Mouse (Mus musculus) thymus, adult 2 months (tissue): ENCODE data around the gene Gsdma. TPM values are rescaled to one million over a fixed set of nuclear protein-coding genes. Genes with fewer than 3 reads are reported as not detected.
A peak's percentile ranks its signal among the peaks of the same experiment; 100 is the strongest.
"Not testable (repeated sequence)": the region's sequence is repeated elsewhere in the genome, so short reads cannot be mapped to it uniquely, and the experiment has no call there.

ENCODE experiments used
- DNase-seq: peaks from one replicate; pipeline ENCODE4 v3.0.0; 2021
- H3K27ac ChIP-seq: fragments of 200-500 bp; 2 replicates; pipeline ENCODE4 v1.5.1; 2012; ENCODE audit warnings: low read length, control low read depth; ENCODE audit not compliant: control insufficient read depth, insufficient read depth
- H3K27me3 ChIP-seq: fragments of 200-500 bp; 2 replicates; pipeline ENCODE4 v1.6.1; 2012; ENCODE audit warnings: mild to moderate bottlenecking, low read length, moderate library complexity, mixed read lengths; ENCODE audit not compliant: control insufficient read depth, insufficient read depth
- H3K36me3 ChIP-seq: fragments of 200-500 bp; 2 replicates; pipeline ENCODE4 v1.6.1; 2012; ENCODE audit warnings: mild to moderate bottlenecking, low read length, moderate library complexity; ENCODE audit not compliant: control insufficient read depth, insufficient read depth
- H3K4me1 ChIP-seq: fragments of 200-500 bp; replicated peaks from 2 replicates; pipeline ENCODE4 v1.6.1; 2012; ENCODE audit warnings: low read length; ENCODE audit not compliant: control insufficient read depth, insufficient read depth
- H3K4me3 ChIP-seq: fragments of 200-500 bp; 2 replicates; pipeline ENCODE4 v1.5.1; 2012; ENCODE audit warnings: mild to moderate bottlenecking, low read length, control low read depth, moderate library complexity; ENCODE audit not compliant: control insufficient read depth, insufficient read depth
- CTCF ChIP-seq: fragments of 200-500 bp; IDR thresholded peaks from 2 replicates; pipeline ENCODE4 v1.5.1; 2012; ENCODE audit warnings: mild to moderate bottlenecking, control low read depth, low read length, moderate library complexity, borderline replicate concordance; ENCODE audit not compliant: control insufficient read depth, poor library complexity, insufficient read depth; ENCODE audit errors: extremely low read depth
- POLR2A ChIP-seq: fragments of 200-500 bp; IDR thresholded peaks from 2 replicates; pipeline ENCODE4 v1.6.1; 2012; ENCODE audit warnings: mild to moderate bottlenecking, low read length, control low read depth, moderate library complexity; ENCODE audit not compliant: control insufficient read depth, poor library complexity, insufficient read depth; ENCODE audit errors: extremely low read depth
- WGBS: fragments of 180-500 bp; shearing (Covaris S2); methylation state at CpG from one replicate; pipeline ENCODE4 v1.1.7; 2018; 5-methylcytosine and 5-hydroxymethylcytosine counted together
- polyA plus RNA-seq: library from polyadenylated mRNA; depleted of rRNA; stranded (reverse); fragments of >200 nt; gene quantifications from 2 replicates; pipeline ENCODE4 v1.2.3, GENCODE M21; 2012

Gene Gsdma
- polyA plus RNA-seq, 1 experiment, result 0.75 TPM

DNA sequence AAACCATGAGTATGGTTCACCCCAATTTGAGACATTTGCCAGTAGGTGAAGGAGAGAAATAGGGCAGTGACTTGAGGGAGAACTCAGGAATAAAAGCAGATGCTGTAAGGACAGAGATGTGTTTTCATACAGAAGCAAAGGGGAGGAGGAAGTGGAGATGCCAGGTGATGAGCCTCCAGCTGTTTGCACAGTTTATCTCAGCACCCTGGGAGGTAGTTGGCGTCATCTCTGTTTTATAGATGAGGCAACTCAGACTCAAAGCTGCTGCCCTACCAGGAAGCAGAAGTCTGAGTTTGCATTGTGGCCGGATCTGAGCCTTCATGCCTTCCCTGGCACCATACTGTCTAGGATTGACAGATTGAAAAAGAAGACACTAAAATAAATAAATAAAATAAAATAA lies 4.8 kb downstream of the Gsdma start:
- no peak for DNase-seq
- H3K4me1 ChIP-seq, result no peaks in the 10 kb centered on the region
- H3K4me3 ChIP-seq, result no peak overlapping the region
- no peak overlapping the region for H3K27ac ChIP-seq
- no peaks in the 10 kb centered on the region for H3K36me3 ChIP-seq
- WGBS, result 17% methylated on average over 2 of the region's 2 CpGs
- no peak for TF ChIP-seq POLR2A
- no peak for TF ChIP-seq CTCF
- H3K27me3 ChIP-seq, result no peaks in the 10 kb centered on the region

DNA sequence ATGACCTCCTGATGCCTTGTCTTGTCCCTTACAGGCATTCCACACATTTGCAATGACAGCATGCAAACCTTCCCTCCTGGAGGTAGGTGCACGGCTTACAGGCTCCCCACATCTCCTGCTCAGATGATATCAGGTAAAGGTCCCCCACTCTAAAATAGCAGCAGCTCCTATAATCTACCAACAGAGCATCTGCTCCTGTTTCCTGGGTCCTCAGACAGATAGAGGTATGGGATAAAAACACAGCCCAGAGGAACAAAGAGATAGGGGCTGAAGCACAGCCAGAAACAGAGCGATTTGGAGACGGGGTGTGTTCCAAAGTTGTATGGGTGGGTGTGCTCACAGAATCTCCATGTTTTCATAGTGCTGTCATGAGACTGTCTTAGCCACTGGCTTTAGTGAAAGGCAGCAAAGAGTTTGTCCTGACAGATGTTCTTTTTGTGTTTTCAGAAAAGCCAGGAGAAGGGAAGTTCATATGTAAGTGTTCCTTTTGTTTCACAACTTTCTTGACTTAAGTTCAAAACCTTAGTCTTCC lies 7.2 kb downstream of the Gsdma start:
- Histone ChIP-seq H3K27me3 (no peaks in the 10 kb centered on the region), H3K4me3 (no peak overlapping the region), H3K4me1 (no peaks in the 10 kb centered on the region), H3K36me3 (no peaks in the 10 kb centered on the region), H3K27ac (no peak overlapping the region)
- 79% methylated on average over 3 of the region's 3 CpGs for WGBS
- no peak for DNase-seq
- TF ChIP-seq CTCF (no peak), POLR2A (no peak)

DNA sequence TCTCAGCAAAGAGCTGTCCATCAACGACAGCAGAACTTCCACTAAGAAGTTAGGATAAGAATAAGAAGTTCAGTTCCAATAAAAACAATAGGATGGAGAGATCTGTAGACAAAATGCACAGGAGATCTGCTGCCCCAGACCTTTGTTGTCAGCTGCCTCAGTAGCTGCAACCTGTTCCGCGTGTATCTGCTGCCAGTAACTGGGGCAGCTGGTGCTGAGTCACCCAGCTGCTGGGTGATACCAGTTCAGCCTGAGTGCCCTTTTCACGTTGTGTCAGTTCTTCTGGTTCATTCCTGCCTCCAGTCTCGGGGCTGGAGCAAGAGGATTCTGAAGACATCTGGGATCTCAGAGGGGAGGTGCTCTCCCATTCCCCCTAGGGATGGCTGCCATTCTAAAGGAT lies 7.7 kb downstream of the Gsdma start:
- no peak for DNase-seq
- no peak overlapping the region for H3K27ac ChIP-seq
- H3K4me3 ChIP-seq, result no peak overlapping the region
- TF ChIP-seq CTCF (no peak), POLR2A (no peak)
- no peaks in the 10 kb centered on the region for H3K4me1 ChIP-seq
- no peaks in the 10 kb centered on the region for H3K36me3 ChIP-seq
- H3K27me3 ChIP-seq, result no peaks in the 10 kb centered on the region
- WGBS, result 21% methylated on average over 5 of the region's 5 CpGs

DNA sequence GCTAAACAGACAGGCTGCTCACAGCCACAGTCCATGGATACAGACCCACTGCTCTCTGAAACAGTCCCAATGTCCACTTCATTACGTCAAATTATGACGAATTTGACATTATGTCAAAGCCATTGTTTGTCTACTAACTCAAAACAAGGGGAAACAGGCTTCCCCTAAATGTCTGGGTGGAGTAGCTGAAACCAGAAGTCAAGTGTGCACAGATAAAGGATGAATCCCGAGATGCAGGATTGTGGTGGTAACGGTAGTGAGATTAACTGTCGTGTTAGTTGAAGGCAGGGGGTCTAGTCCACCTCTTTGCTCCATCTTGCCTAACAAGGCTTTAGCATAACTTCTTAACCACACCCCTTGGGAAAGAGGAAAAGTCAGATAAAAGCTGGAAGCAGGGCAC lies 8.3 kb downstream of the Gsdma start:
- no peak for DNase-seq
- no peaks in the 10 kb centered on the region for H3K36me3 ChIP-seq
- no peak overlapping the region for H3K27ac ChIP-seq
- no peaks in the 10 kb centered on the region for H3K27me3 ChIP-seq
- TF ChIP-seq POLR2A (no peak), CTCF (no peak)
- no peaks in the 10 kb centered on the region for H3K4me1 ChIP-seq
- 64% methylated on average over 5 of the region's 5 CpGs for WGBS
- no peak overlapping the region for H3K4me3 ChIP-seq

DNA sequence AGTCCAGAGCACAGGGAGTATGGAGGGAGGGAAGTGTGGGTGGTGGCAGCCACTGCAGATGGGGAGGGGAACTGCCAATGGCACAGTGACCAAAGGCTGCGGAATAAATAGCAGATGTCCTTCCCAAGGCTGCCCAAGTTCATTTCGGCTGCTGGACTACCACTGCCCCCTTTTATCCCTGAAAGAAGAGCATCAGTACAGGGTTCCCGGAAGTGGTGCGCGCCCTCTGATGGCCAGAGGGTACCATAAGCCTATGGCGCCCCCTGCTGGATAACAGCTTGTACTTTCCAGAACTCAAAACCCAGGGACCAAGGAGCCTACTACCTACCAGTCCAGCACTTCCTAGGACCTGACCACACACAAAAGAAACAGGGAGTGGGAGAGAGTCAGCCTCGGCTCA lies 9.0 kb downstream of the Gsdma start:
- DNase-seq, result peak; percentile 70
- whole genome bisulfite sequencing, result 4% methylated on average over 7 of the region's 7 CpGs
- H3K27ac ChIP-seq, H3K4me3 ChIP-seq, H3K27me3 ChIP-seq, H3K4me1 ChIP-seq, H3K36me3 ChIP-seq: not testable (repeated sequence)

DNA sequence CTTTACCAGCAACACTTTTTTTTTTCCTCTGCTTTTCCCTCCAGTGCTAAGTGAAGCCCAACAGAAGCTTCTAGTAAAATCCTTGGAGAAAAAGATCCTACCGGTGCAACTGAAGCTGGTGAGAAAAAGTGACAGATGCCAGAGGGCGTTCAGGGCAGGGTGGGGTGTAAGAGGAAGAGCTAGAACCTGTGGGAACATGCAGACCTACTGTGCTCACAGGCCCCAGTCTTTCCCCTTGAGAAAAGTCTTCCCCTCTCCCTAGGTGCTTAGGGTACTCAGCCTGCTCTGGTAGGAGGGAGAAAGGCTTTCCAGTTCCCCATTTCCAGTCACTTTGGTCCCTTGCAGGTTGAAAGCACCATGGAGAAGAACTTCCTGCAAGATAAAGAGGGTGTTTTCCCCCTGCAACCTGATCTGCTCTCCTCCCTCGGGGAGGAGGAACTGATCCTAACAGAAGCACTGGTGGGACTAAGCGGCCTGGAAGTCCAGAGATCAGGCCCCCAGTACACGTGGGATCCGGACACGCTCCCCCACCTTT lies 11.7 kb downstream of the Gsdma start:
- no peaks in the 10 kb centered on the region for H3K27me3 ChIP-seq
- no peak overlapping the region for H3K4me3 ChIP-seq
- H3K4me1 ChIP-seq, result no peaks in the 10 kb centered on the region
- H3K36me3 ChIP-seq, result no peaks in the 10 kb centered on the region
- TF ChIP-seq CTCF (no peak), POLR2A (no peak)
- DNase-seq, result no peak
- no peak overlapping the region for H3K27ac ChIP-seq
- 68% methylated on average over 7 of the region's 7 CpGs for WGBS

DNA sequence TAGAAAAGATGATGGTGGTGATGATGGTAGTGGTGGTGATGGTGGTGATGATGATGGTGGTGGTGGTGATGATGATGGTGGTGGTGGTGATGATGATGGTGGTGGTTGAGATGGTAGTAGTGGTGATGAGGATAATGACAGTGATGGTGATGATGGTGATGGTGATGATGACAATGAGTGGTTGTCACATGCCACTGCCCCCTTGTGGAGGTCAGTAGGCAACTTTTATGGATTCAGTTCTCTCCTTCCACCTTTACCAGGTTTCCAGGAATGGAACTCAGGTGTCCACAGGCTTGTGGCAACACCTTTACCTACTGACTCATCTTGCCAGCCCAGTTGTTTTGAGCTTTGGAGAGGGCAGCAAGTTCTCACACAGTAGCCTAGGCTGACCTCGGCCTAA lies 15.9 kb downstream of the Gsdma start:
- Histone ChIP-seq H3K4me1 (peaks cover 2% of the 10 kb centered on the region; the same call in 1 of the 2 replicates), H3K27ac (no peak overlapping the region), H3K4me3 (no peak overlapping the region), H3K27me3 (no peaks in the 10 kb centered on the region), H3K36me3 (no peaks in the 10 kb centered on the region; the same call in 1 of the 2 replicates)
- no peak for DNase-seq
- TF ChIP-seq CTCF, result no peak
- no peak for TF ChIP-seq POLR2A
- WGBS, result 100% methylated on average over 1 of the region's 1 CpGs

DNA sequence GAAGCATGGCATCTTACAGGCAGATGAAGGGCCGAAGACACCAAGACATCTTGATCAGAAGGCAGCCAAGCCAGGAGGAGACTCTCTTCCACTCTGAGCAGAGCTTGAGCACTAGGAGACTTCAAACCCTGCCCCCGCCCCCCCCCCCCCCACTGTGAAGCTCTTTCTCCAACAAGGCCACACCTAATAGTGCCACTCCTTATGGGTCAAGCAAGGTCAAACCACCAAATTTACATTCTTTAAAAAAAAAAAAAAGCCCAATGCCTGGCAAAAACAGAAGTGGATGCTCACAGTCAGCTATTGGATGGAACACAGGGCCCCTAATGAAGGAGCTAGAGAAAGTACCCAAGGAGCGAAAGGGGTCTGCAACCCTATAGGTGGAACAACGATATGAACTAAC lies 16.4 kb downstream of the Gsdma start:
- not testable (repeated sequence) for H3K36me3 ChIP-seq, H3K27me3 ChIP-seq, DNase-seq, H3K4me3 ChIP-seq, H3K27ac ChIP-seq, H3K4me1 ChIP-seq
- WGBS, result 92% methylated on average over 4 of the region's 4 CpGs
